ENCODE assay signal across 27 mouse cellular contexts in genomic region chr14:118388061-118388460, GRCm38 (mm10).
DNase-seq lines count a peak whose midpoint lies in the region; ATAC-seq and TF ChIP-seq lines count a peak whose summit lies in the region.
"Had no signal": no experiment of that assay in that cellular context is flagged by ENCODE, and none has a peak within 500 bp of the region (broad histone marks: within the 10 kb centered on the region; RNA-seq: fewer than 3 reads in every experiment).

No protein-coding gene starts in this region.

- H3K4me1 ChIP-seq in cerebellum, adult 2 months (ENCODE audit: control insufficient read depth, insufficient read depth, low read length) = peaks cover 3% of the 10 kb centered on the region; the same call in 1 of the 2 replicates
- H3K4me1 ChIP-seq in forebrain, embryonic 14.5 days (ENCODE audit: control insufficient read depth, insufficient read depth, low read length) = no peaks in the 10 kb centered on the region
- peaks cover 12% of the 10 kb centered on the region; the same call in 1 of the 2 replicates for H3K4me1 ChIP-seq in forebrain, embryonic 12.5 days
- no peaks in the 10 kb centered on the region for H3K4me1 ChIP-seq in midbrain, postnatal 0 days (ENCODE audit: insufficient read depth, low read length)
- peaks cover 24% of the 10 kb centered on the region for H3K4me1 ChIP-seq in midbrain, embryonic 10.5 days
- H3K4me1 ChIP-seq in lung, postnatal 0 days (ENCODE audit: insufficient read depth, low read depth, low read length) = no peaks in the 10 kb centered on the region
- H3K4me1 ChIP-seq: embryonic facial prominence, embryonic 15.5 days; liver, embryonic 13.5 days had no signal

- no peaks in the 10 kb centered on the region for H3K36me3 ChIP-seq in forebrain, embryonic 14.5 days (ENCODE audit: control insufficient read depth, insufficient read depth, low read length)
- no peaks in the 10 kb centered on the region for H3K36me3 ChIP-seq in forebrain, embryonic 12.5 days (replicated peaks)
- H3K36me3 ChIP-seq in midbrain, postnatal 0 days (ENCODE audit: insufficient read depth, low read length) = no peaks in the 10 kb centered on the region
- no peaks in the 10 kb centered on the region for H3K36me3 ChIP-seq in midbrain, embryonic 10.5 days
- H3K36me3 ChIP-seq in lung, postnatal 0 days (ENCODE audit: insufficient read depth, low read length) = no peaks in the 10 kb centered on the region
- H3K36me3 ChIP-seq: embryonic facial prominence, embryonic 10.5 days; embryonic facial prominence, embryonic 15.5 days; intestine, embryonic 15.5 days; liver, embryonic 13.5 days had no signal

- 21% methylated on average over 15 of the region's 15 CpGs for WGBS in cerebellum, adult 2 months
- 77% methylated on average over 15 of the region's 15 CpGs for WGBS in forebrain, embryonic 14.5 days
- 93% methylated on average over 15 of the region's 15 CpGs for WGBS in forebrain, embryonic 12.5 days
- 84% methylated on average over 15 of the region's 15 CpGs for WGBS in midbrain, postnatal 0 days
- WGBS in midbrain, embryonic 10.5 days = 90% methylated on average over 15 of the region's 15 CpGs
- WGBS in lung, postnatal 0 days = 79% methylated on average over 15 of the region's 15 CpGs

- H3K4me3 ChIP-seq in cerebellum, adult 2 months (replicated peaks; ENCODE audit: insufficient read depth, low read depth, low read length) = no peak overlapping the region
- H3K4me3 ChIP-seq in forebrain, embryonic 14.5 days (ENCODE audit: low read depth, low read length) = no peak overlapping the region
- no peak overlapping the region for H3K4me3 ChIP-seq in forebrain, embryonic 12.5 days (replicated peaks)
- no peak overlapping the region for H3K4me3 ChIP-seq in midbrain, postnatal 0 days (ENCODE audit: low read depth, low read length)
- H3K4me3 ChIP-seq in midbrain, embryonic 10.5 days = no peak overlapping the region
- H3K4me3 ChIP-seq in lung, postnatal 0 days (ENCODE audit: low read depth, low read length) = no peak overlapping the region
- H3K4me3 ChIP-seq: embryonic facial prominence, embryonic 10.5 days; embryonic facial prominence, embryonic 15.5 days; intestine, embryonic 15.5 days; layer of hippocampus, adult 2 months; left cerebral cortex, adult 2 months; liver, embryonic 13.5 days had no signal

- no peaks in the 10 kb centered on the region; the same call in 1 of the 2 replicates for H3K27me3 ChIP-seq in cerebellum, adult 2 months (ENCODE audit: control insufficient read depth, insufficient read depth, low read length)
- H3K27me3 ChIP-seq in forebrain, embryonic 14.5 days (replicated peaks; ENCODE audit: control insufficient read depth, insufficient read depth, low read length) = no peaks in the 10 kb centered on the region
- peaks cover 22% of the 10 kb centered on the region; the same call in 1 of the 2 replicates for H3K27me3 ChIP-seq in forebrain, embryonic 12.5 days
- no peaks in the 10 kb centered on the region; the same call in 1 of the 2 replicates for H3K27me3 ChIP-seq in midbrain, postnatal 0 days (ENCODE audit: insufficient read depth, low read length)
- H3K27me3 ChIP-seq in midbrain, embryonic 10.5 days (ENCODE audit: low read depth, poor library complexity, severe bottlenecking) = peaks cover 9% of the 10 kb centered on the region
- no peaks in the 10 kb centered on the region for H3K27me3 ChIP-seq in lung, postnatal 0 days (replicated peaks; ENCODE audit: insufficient read depth, low read length)
- H3K27me3 ChIP-seq: embryonic facial prominence, embryonic 15.5 days; intestine, embryonic 15.5 days; liver, embryonic 13.5 days had no signal

- TF ChIP-seq CTCF in cerebellum, adult 2 months (IDR thresholded peaks at IDR 0.05; ENCODE audit: borderline replicate concordance, insufficient read depth, low read depth, low read length) = no peak
- no peak for TF ChIP-seq CTCF in midbrain, postnatal 0 days (IDR thresholded peaks at IDR 0.05)
- TF ChIP-seq CTCF in lung, postnatal 0 days (IDR thresholded peaks at IDR 0.05) = no peak

- H3K27ac ChIP-seq in cerebellum, adult 2 months (ENCODE audit: insufficient read depth, low read length) = no peak overlapping the region
- H3K27ac ChIP-seq in forebrain, embryonic 14.5 days (ENCODE audit: low read depth, low read length) = no peak overlapping the region
- no peak overlapping the region for H3K27ac ChIP-seq in forebrain, embryonic 12.5 days
- no peak overlapping the region for H3K27ac ChIP-seq in midbrain, postnatal 0 days (ENCODE audit: low read depth, low read length)
- H3K27ac ChIP-seq in midbrain, embryonic 10.5 days (replicated peaks) = no peak overlapping the region
- no peak overlapping the region for H3K27ac ChIP-seq in lung, postnatal 0 days (ENCODE audit: low read length)
- H3K27ac ChIP-seq: embryonic facial prominence, embryonic 10.5 days; embryonic facial prominence, embryonic 15.5 days; intestine, embryonic 15.5 days; layer of hippocampus, adult 2 months; left cerebral cortex, adult 2 months; liver, embryonic 13.5 days; macrophage had no signal

- no peak for ATAC-seq in forebrain, embryonic 14.5 days
- ATAC-seq in forebrain, embryonic 12.5 days (ENCODE audit: low FRiP score) = no peak
- ATAC-seq in midbrain, postnatal 0 days (ENCODE audit: low FRiP score) = no peak
- no peak for ATAC-seq in lung, postnatal 0 days
- ATAC-seq: CD4-positive, CD25-positive, alpha-beta regulatory T cell, adult 4 months; forebrain, embryonic 16.5 days; hindbrain, embryonic 16.5 days; intestine, embryonic 15.5 days had no signal

- TF ChIP-seq EP300 in lung, postnatal 0 days (IDR thresholded peaks at IDR 0.05) = no peak

- peak; percentile 11 to 38 for DNase-seq in cerebellum, adult 2 months
- no peak for DNase-seq in cerebellum, adult 18-20 months
- DNase-seq in forebrain, embryonic 14.5 days (ENCODE audit: low spot score) = peak; percentile 47
- peak; percentile 69 for DNase-seq in midbrain, postnatal 0 days (ENCODE audit: low spot score)
- DNase-seq in midbrain, embryonic 10.5 days (ENCODE audit: low spot score) = no peak
- DNase-seq in lung, postnatal 0 days (ENCODE audit: low spot score) = no peak
- DNase-seq: cerebellum, adult 9-10 months; heart, postnatal 14 days; kidney, adult 2 months; kidney, postnatal 36 days; liver, embryonic 13.5 days; lung, adult 18-20 months; lung, postnatal 10 days; midbrain, embryonic 14.5 days; right cerebral cortex, adult 18-20 months; spleen, adult 18-20 months; thymus, postnatal 14 days had no signal

- no peak overlapping the region for H3K4me2 ChIP-seq in forebrain, embryonic 14.5 days (ENCODE audit: low read length)
- no peak overlapping the region for H3K4me2 ChIP-seq in forebrain, embryonic 12.5 days
- no peak overlapping the region for H3K4me2 ChIP-seq in midbrain, postnatal 0 days (ENCODE audit: low read depth, low read length, poor library complexity, severe bottlenecking)
- H3K4me2 ChIP-seq in lung, postnatal 0 days (replicated peaks; ENCODE audit: low read depth, low read length) = no peak overlapping the region
- H3K4me2 ChIP-seq: embryonic facial prominence, embryonic 15.5 days; intestine, embryonic 15.5 days; liver, embryonic 13.5 days had no signal

- H3K9ac ChIP-seq in forebrain, embryonic 14.5 days (ENCODE audit: low read length) = no peak overlapping the region
- no peak overlapping the region for H3K9ac ChIP-seq in forebrain, embryonic 12.5 days
- no peak overlapping the region for H3K9ac ChIP-seq in midbrain, postnatal 0 days (replicated peaks; ENCODE audit: low read length, poor library complexity, severe bottlenecking)
- no peak overlapping the region for H3K9ac ChIP-seq in lung, postnatal 0 days (replicated peaks; ENCODE audit: low read depth)
- H3K9ac ChIP-seq: embryonic facial prominence, embryonic 15.5 days; intestine, embryonic 15.5 days; liver, embryonic 13.5 days had no signal

- TF ChIP-seq POLR2A in cerebellum, adult 2 months (IDR thresholded peaks at IDR 0.05; ENCODE audit: borderline replicate concordance, insufficient read depth, low read length) = no peak

- no peaks in the 10 kb centered on the region for H3K9me3 ChIP-seq in forebrain, embryonic 14.5 days (replicated peaks; ENCODE audit: control insufficient read depth, low read length)
- no peaks in the 10 kb centered on the region for H3K9me3 ChIP-seq in forebrain, embryonic 12.5 days
- no peaks in the 10 kb centered on the region for H3K9me3 ChIP-seq in midbrain, postnatal 0 days (ENCODE audit: low read length)
- H3K9me3 ChIP-seq in midbrain, embryonic 10.5 days (replicated peaks) = no peaks in the 10 kb centered on the region
- H3K9me3 ChIP-seq in lung, postnatal 0 days (ENCODE audit: low read length) = no peaks in the 10 kb centered on the region
- H3K9me3 ChIP-seq: embryonic facial prominence, embryonic 10.5 days; embryonic facial prominence, embryonic 15.5 days; intestine, embryonic 15.5 days; liver, embryonic 13.5 days had no signal

Comparison
In these comparisons a context has a peak if more than half of its experiments do, and no peak if none do; other contexts are left out.
1. DNase-seq: peak in cerebellum, adult 2 months (2 of 2), forebrain, embryonic 14.5 days (single experiment) and midbrain, postnatal 0 days (single experiment); none in cerebellum, adult 18-20 months (0 of 2), midbrain, embryonic 10.5 days (single experiment) and lung, postnatal 0 days (single experiment).